Mouse (Mus musculus) thymus, adult 2 months (tissue): Measurements from ENCODE around the gene Acaca.

Experiments
- CTCF ChIP-seq: fragments of 200-500 bp; IDR thresholded peaks from 2 replicates; pipeline ENCODE4 v1.5.1; 2012; ENCODE audit warnings: mild to moderate bottlenecking, control low read depth, low read length, moderate library complexity, borderline replicate concordance; ENCODE audit not compliant: control insufficient read depth, poor library complexity, insufficient read depth; ENCODE audit errors: extremely low read depth
- POLR2A ChIP-seq: fragments of 200-500 bp; IDR thresholded peaks from 2 replicates; pipeline ENCODE4 v1.6.1; 2012; ENCODE audit warnings: mild to moderate bottlenecking, low read length, control low read depth, moderate library complexity; ENCODE audit not compliant: control insufficient read depth, poor library complexity, insufficient read depth; ENCODE audit errors: extremely low read depth

- no peak for TF ChIP-seq POLR2A
- no peak for TF ChIP-seq CTCF
Measured at GRCm38 (mm10) chr11:84344522-84345236, 215.2 kb downstream of the Acaca start.
